Mouse (Mus musculus) olfactory bulb, adult 2 months (tissue): Measurements from ENCODE around the gene Psat1.

Experiments
- CTCF ChIP-seq: fragments of 200-500 bp; IDR thresholded peaks from 2 replicates; pipeline ENCODE4 v1.5.1; 2012; ENCODE audit warnings: low read depth, mild to moderate bottlenecking, low read length, moderate library complexity; ENCODE audit not compliant: insufficient read depth
- POLR2A ChIP-seq: fragments of 200-500 bp; IDR thresholded peaks from 2 replicates; pipeline ENCODE4 v1.6.1; 2012; ENCODE audit warnings: mild to moderate bottlenecking, low read depth, low read length, moderate library complexity; ENCODE audit not compliant: insufficient read depth

GRCm38 (mm10) chr19:15990102-15990501, 43.0 kb upstream of the Psat1 start:
- no peak for TF ChIP-seq POLR2A
- TF ChIP-seq CTCF = no peak
